Mouse (Mus musculus) adrenal gland, adult (tissue): ENCODE data around the gene Wnt10b.
A peak's percentile ranks its signal among the peaks of the same experiment; 100 is the strongest.
"Not testable (repeated sequence)": the region's sequence is repeated elsewhere in the genome, so short reads cannot be mapped to it uniquely, and the experiment has no call there.

Experiments
- DNase-seq, 2 experiments: peaks; one replicate each; pipeline ENCODE4 v3.0.0; 2022 to 2023; ENCODE audit warnings: low spot score in 1 of 2; ENCODE audit not compliant: inconsistent age in 2 of 2

Wnt10b gene

GRCm38 (mm10) chr15:98777762-98778161, at the start of gene Wnt10b:
Wnt10b (minus strand) TSS chr15:98778150.
- DNase-seq = peak in 1 of 2 experiments; percentile 65

DNA sequence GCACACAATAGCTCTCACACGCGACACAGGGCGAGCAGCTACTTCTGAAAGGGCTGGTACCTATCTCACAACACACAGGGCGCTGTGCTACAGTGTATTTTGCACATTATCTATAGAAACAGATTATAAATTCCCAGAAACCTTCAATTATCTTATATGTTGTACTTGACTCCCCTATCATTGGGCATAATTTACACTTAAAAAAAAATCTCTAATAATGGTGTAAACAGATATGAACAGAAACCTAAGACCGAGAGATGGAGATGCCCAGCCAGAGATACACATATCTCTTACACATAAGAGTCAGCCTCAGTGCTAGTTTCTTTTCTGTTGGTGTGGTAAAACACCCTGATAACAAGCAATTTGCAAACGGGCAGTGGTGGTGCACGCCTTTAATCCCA, 49.7 kb upstream of the Wnt10b start:
- DNase-seq = no peak

DNA sequence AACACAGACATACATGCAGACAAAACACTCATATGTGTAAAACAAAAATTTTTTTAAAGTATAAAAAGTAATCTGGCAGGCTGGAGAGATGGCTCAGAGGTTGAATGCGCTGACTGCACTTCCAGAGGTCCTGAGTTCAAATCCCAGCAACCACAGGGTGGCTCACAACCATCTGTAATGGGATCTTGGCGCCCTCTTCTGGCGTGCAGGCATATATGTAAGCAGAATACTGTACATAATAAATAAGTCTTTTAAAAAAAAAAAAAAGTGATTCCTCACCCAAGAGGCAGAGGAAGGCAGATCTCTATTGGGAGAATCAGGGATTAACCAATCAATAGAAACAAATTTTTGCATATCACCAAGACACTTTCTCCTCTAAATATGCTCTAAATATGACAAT, 45.5 kb upstream of the Wnt10b start:
- DNase-seq = no peak

DNA sequence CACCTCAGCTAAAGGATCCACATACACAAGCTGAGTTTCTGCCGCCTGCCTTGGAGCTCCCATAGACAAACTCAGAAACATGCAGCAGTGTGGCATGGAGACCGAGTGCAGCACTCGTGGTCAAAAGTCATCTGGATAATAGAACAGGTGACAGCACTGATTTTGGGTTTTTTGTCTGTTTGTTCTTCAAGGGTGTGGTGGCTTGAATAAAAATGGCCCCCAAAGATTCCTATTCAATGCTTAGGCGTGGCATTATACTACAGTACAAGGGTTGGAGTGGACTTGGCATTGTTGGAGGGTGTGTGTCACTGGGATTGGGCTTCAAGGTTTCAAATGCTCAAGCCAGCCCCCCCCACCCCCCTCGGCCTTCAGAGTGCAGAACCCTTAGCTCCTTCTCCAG, 44.2 kb upstream of the Wnt10b start:
- DNase-seq = no peak

GRCm38 (mm10) chr15:98821403-98821802, 43.5 kb upstream of the Wnt10b start:
- DNase-seq = peak in 1 of 2 experiments; percentile 61

GRCm38 (mm10) chr15:98820937-98821336, 43.0 kb upstream of the Wnt10b start:
- DNase-seq = no peak

DNA sequence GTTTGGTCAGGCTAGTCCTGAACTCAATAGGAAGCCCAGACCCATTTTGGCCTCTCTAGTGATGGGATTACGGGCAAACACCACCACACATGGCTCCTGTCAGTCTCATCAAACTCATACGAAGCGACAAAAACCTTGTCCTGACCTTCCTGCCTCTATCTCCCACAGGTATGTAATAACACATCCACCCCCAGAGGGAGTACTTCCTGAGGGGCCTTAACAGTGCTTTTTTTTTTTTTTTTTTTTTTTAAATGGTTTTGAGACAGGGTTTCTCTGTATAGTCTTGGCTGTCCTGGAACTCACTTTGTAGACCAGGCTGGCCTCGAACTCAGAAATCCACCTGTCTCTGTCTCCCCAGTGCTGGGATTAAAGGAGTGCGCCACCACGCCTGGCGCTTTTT, 40.2 kb upstream of the Wnt10b start:
- no peak for DNase-seq

- no peak for DNase-seq
Measured at GRCm38 (mm10) chr15:98812741-98813424, 34.9 kb upstream of the Wnt10b start.

DNA sequence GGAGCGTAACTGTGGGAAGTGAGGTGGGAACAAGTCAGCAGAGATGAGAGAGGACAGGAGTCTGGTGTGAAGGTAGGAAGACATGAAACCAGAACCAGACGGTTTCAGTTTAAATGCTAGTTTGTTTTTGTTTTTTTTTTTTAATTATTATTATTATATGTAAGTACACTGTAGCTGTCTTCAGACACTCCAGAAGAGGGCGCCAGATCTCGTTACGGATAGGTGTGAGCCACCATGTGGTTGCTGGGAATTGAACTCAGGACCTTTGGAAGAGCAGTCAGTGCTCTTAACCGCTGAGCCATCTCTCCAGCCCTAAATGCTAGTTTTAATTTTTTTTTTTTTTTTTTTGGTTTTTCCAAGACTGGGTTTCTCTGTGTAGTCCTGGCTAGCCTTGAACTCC, 32.3 kb upstream of the Wnt10b start:
- DNase-seq = not testable (repeated sequence)

DNA sequence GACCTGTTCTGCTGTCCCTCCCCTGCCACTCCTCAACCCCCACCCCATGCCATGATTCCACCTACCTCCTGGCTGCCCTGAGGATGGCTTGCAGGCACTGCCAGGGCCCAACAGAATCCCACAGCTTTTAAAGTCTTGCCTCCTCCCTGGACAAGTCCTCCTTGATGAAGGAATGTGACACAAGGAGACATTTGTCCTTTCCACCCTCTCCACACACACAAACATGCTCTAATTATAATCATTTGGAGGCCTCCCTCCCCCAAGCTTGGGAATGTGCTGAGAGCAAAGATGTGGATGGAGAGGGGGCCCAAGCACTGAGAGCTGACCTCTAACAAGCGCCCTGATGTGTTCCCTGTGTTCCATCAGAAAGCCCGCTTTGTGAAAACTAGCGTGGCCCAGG, 31.4 kb upstream of the Wnt10b start, which contains the start of gene Ddn:
Ddn (minus strand) TSS at position 101 of the 400 bp plus-strand sequence.
- no peak for DNase-seq

DNA sequence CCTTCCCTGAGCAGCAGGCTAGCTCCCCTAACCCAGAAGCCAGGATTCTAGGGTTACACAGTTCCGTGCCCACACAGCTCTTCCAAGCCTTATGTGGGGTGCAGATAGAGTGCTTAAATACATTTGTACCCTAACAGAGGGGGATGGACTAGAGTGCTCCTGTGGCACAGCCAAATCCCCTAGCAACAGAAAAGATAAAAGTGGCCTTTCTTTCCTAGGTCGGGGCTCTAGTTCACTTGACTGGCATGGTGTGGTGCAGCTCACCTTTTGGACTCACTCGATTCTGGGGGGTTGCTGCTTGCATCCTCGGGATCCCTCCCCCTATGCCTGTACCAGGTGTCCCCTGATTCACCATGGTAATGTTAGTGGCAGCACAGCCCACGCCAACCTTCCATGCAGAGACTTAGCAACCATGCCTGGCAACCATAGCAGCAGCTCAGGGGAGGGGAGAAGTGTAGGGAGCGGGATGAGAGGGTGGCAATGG, 30.7 kb upstream of the Wnt10b start:
- DNase-seq = no peak

- DNase-seq = peak; percentile 61 to 79
Measured at GRCm38 (mm10) chr15:98807895-98808650, 30.1 kb upstream of the Wnt10b start.

GRCm38 (mm10) chr15:98806809-98807770, 29.1 kb upstream of the Wnt10b start:
- peak; percentile 19 to 65 for DNase-seq

DNA sequence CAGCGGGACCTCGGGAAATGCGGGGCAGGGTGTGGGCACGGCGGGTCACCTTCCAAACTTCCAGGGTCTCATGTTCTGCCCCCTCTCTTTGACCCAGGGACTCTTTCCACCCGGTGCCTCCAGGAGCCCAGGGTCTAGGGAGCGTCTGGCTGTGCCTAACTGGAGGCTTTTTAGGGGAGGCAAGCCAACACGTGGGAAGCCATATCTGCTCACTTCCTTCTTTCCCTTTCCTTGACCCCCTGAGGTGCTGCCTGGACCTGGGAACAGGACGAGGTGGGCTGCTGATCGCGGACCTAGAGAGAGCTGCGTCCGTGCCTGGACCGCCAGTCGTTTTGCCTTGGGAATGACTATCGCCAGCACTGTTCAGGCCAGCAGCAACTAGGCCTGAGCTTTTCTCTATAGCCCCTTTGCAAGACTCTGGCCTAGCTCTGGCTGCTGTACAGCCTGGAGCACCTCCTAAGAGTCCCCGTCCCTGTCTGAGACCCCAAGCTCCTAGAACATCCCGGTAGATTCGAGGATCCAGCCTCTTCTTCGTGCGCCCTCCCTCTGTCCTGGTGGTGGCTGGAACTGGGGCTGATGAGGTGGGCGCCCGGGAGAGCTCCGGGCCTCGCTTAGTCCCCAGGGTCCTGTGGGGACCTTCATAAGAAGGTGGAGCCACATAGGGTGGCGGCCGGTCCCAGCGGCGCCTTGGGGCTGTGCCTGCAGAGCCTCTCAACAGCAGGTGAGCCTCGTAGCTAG, 28.3 kb upstream of the Wnt10b start:
- DNase-seq = no peak

- DNase-seq = peak; percentile 69 to 88
Measured at GRCm38 (mm10) chr15:98805324-98806040, 27.5 kb upstream of the Wnt10b start.

GRCm38 (mm10) chr15:98804054-98804453, 26.1 kb upstream of the Wnt10b start:
- peak; percentile 83 to 95 for DNase-seq

DNA sequence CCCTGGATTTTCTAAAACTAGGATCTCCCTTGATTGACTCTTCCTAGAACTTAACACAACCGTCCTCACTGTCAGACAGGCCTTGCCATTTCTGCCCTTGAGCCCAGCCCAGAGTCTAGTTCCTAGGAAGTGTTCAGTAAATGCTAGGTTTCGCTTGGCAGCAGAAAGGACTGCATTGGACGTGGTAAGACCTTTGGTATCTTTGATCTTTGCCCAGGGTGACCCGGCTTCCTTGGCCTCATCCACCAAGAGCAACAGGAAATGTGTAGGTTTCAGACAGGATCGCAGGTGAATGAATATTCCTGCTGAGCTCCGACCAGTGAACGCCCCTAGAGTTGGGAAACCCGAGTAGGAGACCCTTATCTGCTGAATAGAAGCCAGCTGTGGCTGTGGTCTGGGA, 25.0 kb upstream of the Wnt10b start:
- DNase-seq = no peak

DNA sequence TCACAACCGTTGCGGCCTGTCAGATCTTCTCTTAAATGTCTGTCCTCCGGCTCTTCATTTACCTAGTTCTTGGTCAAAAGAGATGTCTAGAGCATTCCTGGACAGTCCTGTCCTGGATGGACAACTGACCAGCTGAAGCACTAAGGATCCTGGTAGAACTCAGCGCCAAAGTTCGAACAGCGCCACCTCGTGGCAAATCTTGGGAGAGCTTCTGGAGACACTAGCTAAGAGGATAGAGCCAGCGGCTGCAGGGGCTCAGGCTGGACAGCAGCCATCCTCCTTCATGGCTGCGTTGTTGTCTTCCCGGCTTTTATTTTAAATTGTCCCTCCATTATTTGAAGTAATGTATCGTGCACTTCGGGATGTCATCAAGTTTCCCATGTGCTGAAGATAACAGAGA, 21.4 kb upstream of the Wnt10b start:
- DNase-seq = peak; percentile 76 to 92

DNA sequence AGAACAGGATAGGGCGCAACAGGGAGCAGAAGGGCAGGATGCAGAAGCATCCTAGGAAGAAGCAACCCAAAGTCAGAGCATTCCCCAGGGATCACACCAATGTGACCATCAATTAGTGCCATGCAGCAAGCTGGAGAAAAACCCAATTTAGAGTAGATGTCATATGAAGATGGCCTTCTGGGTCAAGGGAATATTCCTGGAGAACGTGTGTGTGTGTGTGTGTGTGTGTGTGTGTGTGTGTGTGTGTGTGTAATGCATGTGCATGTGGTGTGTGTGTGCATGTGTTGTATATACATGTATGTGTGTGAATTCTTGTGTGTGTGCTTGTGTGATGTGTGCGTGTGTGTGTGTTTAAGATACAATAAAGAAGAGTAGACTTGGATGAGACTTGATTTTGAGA, 21.0 kb upstream of the Wnt10b start:
- DNase-seq = no peak
